Mouse (Mus musculus) liver, embryonic 13.5 days (tissue): ENCODE results near the gene Gm10837. TPM values are rescaled to one million over a fixed set of nuclear protein-coding genes. Genes with fewer than 3 reads are reported as not detected.

Experiments
- ATAC-seq: fragments of 200-750 bp; cut with Nextera tagmentation; 2 replicates; pipeline ENCODE4 v1.8.0; 2017; ENCODE audit warnings: low read depth, mild to moderate bottlenecking, moderate number of reproducible peaks, moderate library complexity
- DNase-seq: peaks from one replicate; pipeline ENCODE4 v3.0.0; 2022
- H3K27ac ChIP-seq: fragments of 300-500 bp; sonication (generic); 2 replicates; pipeline ENCODE4 v1.5.1; 2015; ENCODE audit warnings: moderate library complexity, mild to moderate bottlenecking, inconsistent platforms
- H3K27me3 ChIP-seq: fragments of 300-500 bp; sonication (generic); 2 replicates; pipeline ENCODE4 v1.6.1; 2015; ENCODE audit warnings: mild to moderate bottlenecking, inconsistent platforms
- H3K36me3 ChIP-seq: fragments of 300-500 bp; sonication (generic); 2 replicates; pipeline ENCODE4 v1.6.1; 2015; ENCODE audit warnings: mild to moderate bottlenecking, inconsistent platforms
- H3K4me1 ChIP-seq: fragments of 300-500 bp; sonication (generic); replicated peaks from 2 replicates; pipeline ENCODE4 v1.6.1; 2015; ENCODE audit warnings: inconsistent platforms
- H3K4me2 ChIP-seq: fragments of 300-500 bp; sonication (generic); 2 replicates; pipeline ENCODE4 v1.6.1; 2015; ENCODE audit warnings: inconsistent platforms, mild to moderate bottlenecking, moderate library complexity
- H3K4me3 ChIP-seq: fragments of 300-500 bp; sonication (generic); replicated peaks from 2 replicates; pipeline ENCODE4 v1.5.1; 2015; ENCODE audit warnings: mild to moderate bottlenecking, inconsistent platforms
- H3K9ac ChIP-seq: fragments of 300-500 bp; sonication (generic); 2 replicates; pipeline ENCODE4 v1.6.1; 2015; ENCODE audit warnings: mild to moderate bottlenecking, inconsistent platforms
- H3K9me3 ChIP-seq: fragments of 300-500 bp; sonication (generic); replicated peaks from 2 replicates; pipeline ENCODE4 v1.6.1; 2016; ENCODE audit warnings: inconsistent platforms
- WGBS: fragments of 180-500 bp; shearing (Covaris S2); methylation state at CpG from one replicate; pipeline ENCODE4 v1.1.7; 2015; ENCODE audit not compliant: insufficient replicate concordance; 5-methylcytosine and 5-hydroxymethylcytosine counted together
- polyA plus RNA-seq: library from polyadenylated mRNA; unstranded; fragments of >200 nt; fragmentation: Nextera tagmentation; extraction: Ambion mirVana; gene quantifications from 2 replicates; pipeline ENCODE4 v1.2.1, GENCODE M21; 2015

Gm10837 gene
- polyA plus RNA-seq: not detected in 2 replicates

GRCm38 (mm10) chr14:122490441-122491328 lies at the start of gene Gm10837:
Gene Gm10837, plus strand, starts transcription at chr14:122490586.
- no peaks in the 10 kb centered on the region for H3K9me3 ChIP-seq
- WGBS: 2% methylated on average over 48 of the region's 51 CpGs
- H3K36me3 ChIP-seq: no peaks in the 10 kb centered on the region
- peak within 1 kb of the TSS; percentile 45 for H3K4me2 ChIP-seq
- H3K4me3 ChIP-seq: peak within 1 kb of the TSS; percentile 34
- DNase-seq (no peak), ATAC-seq (no peak)
- H3K4me1 ChIP-seq: no peaks in the 10 kb centered on the region; the same call in 1 of the 2 replicates
- no peak within 1 kb of the TSS for H3K9ac ChIP-seq
- peaks cover 70% of the 10 kb centered on the region for H3K27me3 ChIP-seq
- no peak within 1 kb of the TSS for H3K27ac ChIP-seq

- 0 out of 2 replicates have a peak overlapping the region, but pooled peaks have one; percentile 32 for H3K4me3 ChIP-seq
- 7% methylated on average over 29 of the region's 29 CpGs for WGBS
- H3K4me2 ChIP-seq: peak overlapping the region; percentile 54
These were observed 40.5 kb upstream of the Gm10837 start for GRCm38 (mm10) chr14:122449601-122450495.

GRCm38 (mm10) chr14:122450496-122451382 lies 39.6 kb upstream of the Gm10837 start, which contains the start of gene Gm5089:
Gene Gm5089, minus strand, starts transcription at chr14:122451115.
- Histone ChIP-seq H3K36me3 (no peaks in the 10 kb centered on the region), H3K9me3 (no peaks in the 10 kb centered on the region), H3K9ac (no peak within 1 kb of the TSS), H3K27me3 (peaks cover 82% of the 10 kb centered on the region), H3K4me3 (peak within 1 kb of the TSS; percentile 32), H3K4me2 (peak within 1 kb of the TSS; percentile 54), H3K27ac (no peak within 1 kb of the TSS), H3K4me1 (0 out of 2 replicates have a peak, but pooled peaks cover 3% of the 10 kb centered on the region)
- ATAC-seq (no peak), DNase-seq (no peak)
- 3% methylated on average over 53 of the region's 59 CpGs for WGBS

More at GRCm38 (mm10) chr14:122449601-122450495, 40.5 kb upstream of the Gm10837 start:
- H3K27ac ChIP-seq: no peak overlapping the region
- H3K9ac ChIP-seq: no peak overlapping the region
- ATAC-seq (no peak), DNase-seq (no peak)
- peaks cover 74% of the 10 kb centered on the region for H3K27me3 ChIP-seq
- no peaks in the 10 kb centered on the region for H3K36me3 ChIP-seq
- 0 out of 2 replicates have a peak, but pooled peaks cover 3% of the 10 kb centered on the region for H3K4me1 ChIP-seq
- H3K9me3 ChIP-seq: no peaks in the 10 kb centered on the region

GRCm38 (mm10) chr14:122451551-122452145 lies 38.7 kb upstream of the Gm10837 start:
- Histone ChIP-seq H3K9ac (no peak overlapping the region), H3K27me3 (peaks cover 89% of the 10 kb centered on the region), H3K4me2 (no peak overlapping the region), H3K4me3 (no peak overlapping the region), H3K36me3 (no peaks in the 10 kb centered on the region), H3K4me1 (0 out of 2 replicates have a peak, but pooled peaks cover 3% of the 10 kb centered on the region), H3K27ac (no peak overlapping the region), H3K9me3 (no peaks in the 10 kb centered on the region)
- ATAC-seq (no peak), DNase-seq (no peak)
- WGBS: 47% methylated on average over 5 of the region's 5 CpGs

- H3K27ac ChIP-seq: no peak overlapping the region
- no peak for ATAC-seq
- no peak overlapping the region for H3K9ac ChIP-seq
- no peak overlapping the region for H3K4me3 ChIP-seq
- no peak for DNase-seq
- no peaks in the 10 kb centered on the region for H3K36me3 ChIP-seq
- H3K4me1 ChIP-seq: 0 out of 2 replicates have a peak, but pooled peaks cover 3% of the 10 kb centered on the region
- peaks cover 84% of the 10 kb centered on the region for H3K27me3 ChIP-seq
- WGBS: 49% methylated on average over 13 of the region's 13 CpGs
- H3K4me2 ChIP-seq: no peak overlapping the region
- no peaks in the 10 kb centered on the region for H3K9me3 ChIP-seq
These were observed 37.5 kb upstream of the Gm10837 start for GRCm38 (mm10) chr14:122452701-122453387.

- 10% methylated on average over 32 of the region's 32 CpGs for WGBS
- no peaks in the 10 kb centered on the region for H3K9me3 ChIP-seq
- no peak overlapping the region for H3K27ac ChIP-seq
- no peaks in the 10 kb centered on the region for H3K36me3 ChIP-seq
- ATAC-seq (no peak), DNase-seq (no peak)
- H3K4me2 ChIP-seq: peak overlapping the region; percentile 34
- no peak overlapping the region for H3K9ac ChIP-seq
- H3K27me3 ChIP-seq: peaks cover 79% of the 10 kb centered on the region
- H3K4me1 ChIP-seq: 0 out of 2 replicates have a peak, but pooled peaks cover 3% of the 10 kb centered on the region
- 0 out of 2 replicates have a peak overlapping the region, but pooled peaks have one; percentile 16 for H3K4me3 ChIP-seq
These were observed 36.9 kb upstream of the Gm10837 start for GRCm38 (mm10) chr14:122453388-122453995.

- H3K4me2 ChIP-seq: peak overlapping the region; percentile 34
- H3K4me1 ChIP-seq: 0 out of 2 replicates have a peak, but pooled peaks cover 3% of the 10 kb centered on the region
- peaks cover 76% of the 10 kb centered on the region for H3K27me3 ChIP-seq
- H3K9ac ChIP-seq: no peak overlapping the region
- ATAC-seq (no peak), DNase-seq (no peak)
- 0 out of 2 replicates have a peak overlapping the region, but pooled peaks have one; percentile 16 for H3K4me3 ChIP-seq
- H3K27ac ChIP-seq: no peak overlapping the region
- no peaks in the 10 kb centered on the region for H3K9me3 ChIP-seq
- WGBS: 25% methylated on average over 12 of the region's 12 CpGs
- no peaks in the 10 kb centered on the region for H3K36me3 ChIP-seq
These were observed 36.2 kb upstream of the Gm10837 start for GRCm38 (mm10) chr14:122453996-122454738.

GRCm38 (mm10) chr14:122454901-122455561 lies 35.4 kb upstream of the Gm10837 start:
- H3K27ac ChIP-seq: no peak overlapping the region
- no peak for DNase-seq
- H3K36me3 ChIP-seq: no peaks in the 10 kb centered on the region
- H3K4me2 ChIP-seq: no peak overlapping the region
- H3K27me3 ChIP-seq: peaks cover 72% of the 10 kb centered on the region
- 0 out of 2 replicates have a peak, but pooled peaks cover 3% of the 10 kb centered on the region for H3K4me1 ChIP-seq
- H3K9me3 ChIP-seq: no peaks in the 10 kb centered on the region
- H3K9ac ChIP-seq: no peak overlapping the region
- H3K4me3 ChIP-seq: no peak overlapping the region
- no peak for ATAC-seq
- 54% methylated on average over 10 of the region's 10 CpGs for WGBS
